Comparison of ENCODE assay signal across 9 mouse cellular contexts in genomic region chr19:7266421-7266831, GRCm38 (mm10). TPM values are rescaled to one million over a fixed set of nuclear protein-coding genes. Genes with fewer than 3 reads are reported as not detected.
DNase-seq lines count a peak whose midpoint lies in the region; ATAC-seq and TF ChIP-seq lines count a peak whose summit lies in the region.
"Had no signal": no experiment of that assay in that cellular context is flagged by ENCODE, and none has a peak within 500 bp of the region (broad histone marks: within the 10 kb centered on the region; RNA-seq: fewer than 3 reads in every experiment).

No protein-coding gene starts in this region.

- no peak for DNase-seq in kidney, postnatal 25 days
- peak; percentile 21 for DNase-seq in MN1 (ENCODE audit: low spot score)
- DNase-seq in limb, embryonic 14.5 days (ENCODE audit: low spot score) = no peak
- no peak for DNase-seq in lung, postnatal 14 days
- no peak for DNase-seq in urinary bladder, postnatal 36 days (ENCODE audit: low spot score in 2 of 2)

- no peak for ATAC-seq in kidney, embryonic 15.5 days (replicated peaks; ENCODE audit: low FRiP score)
- peak; percentile 6; the same call in 1 of the 2 replicates for ATAC-seq in forebrain, embryonic 13.5 days
- no peak for ATAC-seq in limb, embryonic 14.5 days (ENCODE audit: low FRiP score, low read depth)
- ATAC-seq in monocyte, adult 5-6 weeks (replicated peaks; ENCODE audit: insufficient number of reproducible peaks, low FRiP score, low TSS enrichment, poor library complexity, severe bottlenecking) = no peak
- ATAC-seq: Patski had no signal

- H3K9ac ChIP-seq in kidney, embryonic 15.5 days = no peak overlapping the region
- H3K9ac ChIP-seq in forebrain, embryonic 13.5 days = peak overlapping the region; percentile 98
- no peak overlapping the region for H3K9ac ChIP-seq in limb, embryonic 14.5 days (ENCODE audit: low read depth, low read length, severe bottlenecking)

- WGBS in kidney, embryonic 15.5 days = 59% methylated on average over 4 of the region's 4 CpGs
- WGBS in forebrain, embryonic 13.5 days = 22% methylated on average over 4 of the region's 4 CpGs
- WGBS in limb, embryonic 14.5 days = 44% methylated on average over 4 of the region's 4 CpGs

- H3K4me2 ChIP-seq in kidney, embryonic 15.5 days = peak overlapping the region; percentile 30
- H3K4me2 ChIP-seq in forebrain, embryonic 13.5 days = peak overlapping the region; percentile 77
- H3K4me2 ChIP-seq in limb, embryonic 14.5 days (replicated peaks; ENCODE audit: low read depth, low read length, severe bottlenecking) = no peak overlapping the region

- no peaks in the 10 kb centered on the region for H3K9me3 ChIP-seq in kidney, embryonic 15.5 days (replicated peaks)
- 0 out of 2 replicates have a peak, but pooled peaks cover 4% of the 10 kb centered on the region for H3K9me3 ChIP-seq in forebrain, embryonic 13.5 days (replicated peaks)
- 0 out of 2 replicates have a peak, but pooled peaks cover 3% of the 10 kb centered on the region for H3K9me3 ChIP-seq in limb, embryonic 14.5 days (ENCODE audit: control insufficient read depth, low read length)

- no peaks in the 10 kb centered on the region for H3K27me3 ChIP-seq in kidney, embryonic 15.5 days
- no peaks in the 10 kb centered on the region for H3K27me3 ChIP-seq in forebrain, embryonic 13.5 days
- no peaks in the 10 kb centered on the region for H3K27me3 ChIP-seq in limb, embryonic 14.5 days (ENCODE audit: control insufficient read depth, insufficient read depth, low read length)
- H3K27me3 ChIP-seq: Patski had no signal

- no peak for TF ChIP-seq POLR2A in limb, embryonic 14.5 days (IDR thresholded peaks at IDR 0.05; ENCODE audit: borderline replicate concordance, extremely low read depth, insufficient read depth, insufficient read length)

- H3K4me1 ChIP-seq in kidney, embryonic 15.5 days = peaks cover 62% of the 10 kb centered on the region
- H3K4me1 ChIP-seq in forebrain, embryonic 13.5 days = peaks cover 62% of the 10 kb centered on the region
- H3K4me1 ChIP-seq in limb, embryonic 14.5 days (ENCODE audit: control insufficient read depth, insufficient read depth, low read length) = peaks cover 46% of the 10 kb centered on the region

- no peak overlapping the region for H3K4me3 ChIP-seq in kidney, embryonic 15.5 days (replicated peaks)
- H3K4me3 ChIP-seq in forebrain, embryonic 13.5 days = peak overlapping the region; percentile 91
- H3K4me3 ChIP-seq in limb, embryonic 14.5 days (replicated peaks; ENCODE audit: low read length) = no peak overlapping the region

- peak overlapping the region; percentile 90 for H3K27ac ChIP-seq in kidney, embryonic 15.5 days
- peak overlapping the region; percentile 100 for H3K27ac ChIP-seq in forebrain, embryonic 13.5 days
- peak overlapping the region; percentile 91; the same call in 1 of the 2 replicates for H3K27ac ChIP-seq in limb, embryonic 14.5 days (replicated peaks; ENCODE audit: low read depth, low read length)

- peaks cover 11% of the 10 kb centered on the region for H3K36me3 ChIP-seq in kidney, embryonic 15.5 days
- peaks cover 16% of the 10 kb centered on the region for H3K36me3 ChIP-seq in forebrain, embryonic 13.5 days (ENCODE audit: poor library complexity, severe bottlenecking)
- H3K36me3 ChIP-seq in limb, embryonic 14.5 days (ENCODE audit: control insufficient read depth, insufficient read depth, low read length) = peaks cover 12% of the 10 kb centered on the region

RNA-seq across cellular contexts. Expression of gene Rcor2, which starts 0.7 kb away (rescaled TPM):
- 15.9 and 16.0 TPM in 2 replicates for polyA plus RNA-seq in kidney, embryonic 15.5 days (2015; fragmentation: Nextera tagmentation; extraction: Ambion mirVana)
- 58.1 and 60.6 TPM in 2 replicates for polyA plus RNA-seq in forebrain, embryonic 13.5 days (2015; fragmentation: Nextera tagmentation; extraction: Ambion mirVana)
- 69.4 and 80.9 TPM in 2 replicates for polyA plus RNA-seq in limb, embryonic 14.5 days (2012; rRNA removed)
- polyA plus RNA-seq in limb, embryonic 14.5 days (2014; fragmentation: Nextera tagmentation; extraction: Ambion mirVana) = 9.8 and 10.2 TPM in 2 replicates
- not detected in 3 replicates for total RNA-seq in monocyte, adult 5-6 weeks (2017)

RNA-seq across cellular contexts. Expression of gene Naa40, which starts 25.4 kb away (rescaled TPM):
- 74.6 and 75.3 TPM in 2 replicates for polyA plus RNA-seq in kidney, embryonic 15.5 days (2015; fragmentation: Nextera tagmentation; extraction: Ambion mirVana)
- 71.1 and 80.5 TPM in 2 replicates for polyA plus RNA-seq in forebrain, embryonic 13.5 days (2015; fragmentation: Nextera tagmentation; extraction: Ambion mirVana)
- polyA plus RNA-seq in limb, embryonic 14.5 days (2012; rRNA removed) = 55.9 and 62.8 TPM in 2 replicates
- polyA plus RNA-seq in limb, embryonic 14.5 days (2014; fragmentation: Nextera tagmentation; extraction: Ambion mirVana) = 50.1 and 54.1 TPM in 2 replicates
- 14.9 to 17.6 TPM (median 17.5 TPM) in 3 replicates for total RNA-seq in monocyte, adult 5-6 weeks (2017)

RNA-seq across cellular contexts. Expression of gene Cox8a, which starts 49.0 kb away (rescaled TPM):
- 1,089 and 1,191 TPM in 2 replicates for polyA plus RNA-seq in kidney, embryonic 15.5 days (2015; fragmentation: Nextera tagmentation; extraction: Ambion mirVana)
- 673 and 749 TPM in 2 replicates for polyA plus RNA-seq in forebrain, embryonic 13.5 days (2015; fragmentation: Nextera tagmentation; extraction: Ambion mirVana)
- polyA plus RNA-seq in limb, embryonic 14.5 days (2012; rRNA removed) = 478 and 552 TPM in 2 replicates
- polyA plus RNA-seq in limb, embryonic 14.5 days (2014; fragmentation: Nextera tagmentation; extraction: Ambion mirVana) = 850 and 909 TPM in 2 replicates
- 236 to 274 TPM (median 246 TPM) in 3 replicates for total RNA-seq in monocyte, adult 5-6 weeks (2017)
